Mouse (Mus musculus): Measurements from ENCODE around the gene Zdhhc22.

The Zdhhc22 gene

DNA sequence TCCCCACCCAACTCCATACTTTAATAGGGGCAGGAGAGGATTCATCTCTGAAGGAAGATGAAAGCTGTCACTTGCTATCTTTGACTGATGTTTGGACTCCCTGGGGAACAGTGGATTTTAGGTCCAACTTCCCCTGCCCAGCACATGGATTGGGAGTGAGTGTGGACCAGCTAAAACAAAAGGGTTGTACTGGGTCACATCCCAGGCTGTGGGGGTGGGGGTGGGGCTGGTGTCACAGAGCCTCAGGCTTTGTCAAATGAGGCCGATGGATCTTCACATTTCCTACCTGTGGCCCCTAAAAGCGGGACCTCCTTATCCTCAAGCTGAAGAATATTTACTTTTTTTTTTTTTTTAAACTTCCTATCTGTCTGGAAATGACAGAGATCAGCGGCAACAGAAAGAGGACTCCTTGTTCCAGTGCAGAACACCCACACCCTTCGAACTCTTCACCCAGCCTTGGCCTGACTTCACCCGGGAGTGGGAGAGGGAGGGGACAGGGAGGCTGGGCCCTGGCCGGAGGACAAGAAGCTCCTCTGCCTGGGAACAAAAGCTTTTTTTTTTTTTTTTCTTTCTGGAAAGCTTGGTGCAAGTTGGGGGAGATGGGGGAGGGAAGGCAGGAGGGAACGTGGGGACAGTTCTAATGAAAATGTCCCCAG, 58.2 kb downstream of the Zdhhc22 start:
- peak; percentile 82 for DNase-seq

- DNase-seq = no peak
These were observed 59.1 kb downstream of the Zdhhc22 start for GRCm38 (mm10) chr12:86930934-86931729.
